Mouse (Mus musculus): Measurements from ENCODE around the gene Snapc3.

DNA sequence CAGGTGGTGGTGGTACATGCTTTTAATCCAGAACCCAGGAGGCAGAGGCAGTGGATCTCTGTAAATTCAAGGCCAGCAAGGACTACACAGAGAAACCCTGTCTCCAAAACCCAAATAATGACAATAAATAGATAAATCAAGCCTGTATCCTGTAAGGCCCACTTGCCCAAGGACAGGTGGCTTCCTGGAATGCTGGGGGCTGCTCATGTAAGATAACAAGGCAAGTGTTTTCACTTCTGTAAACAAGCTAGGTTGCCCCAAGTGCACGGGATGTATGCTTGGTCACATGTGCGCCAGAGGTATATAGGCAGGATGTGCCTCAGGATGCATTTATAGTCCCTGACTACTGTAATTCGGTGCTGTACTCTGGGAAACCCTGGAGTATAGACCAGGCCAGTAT lies 5.5 kb upstream of the Snapc3 start:
- TF ChIP-seq POLR2A (IDR thresholded peaks at IDR 0.05; ENCODE audit: borderline replicate concordance, control insufficient read depth, low read depth, low read length) (no peak), CTCF (IDR thresholded peaks at IDR 0.05; ENCODE audit: control insufficient read depth, insufficient read depth, low read length) (no peak)

All from bone marrow, adult 2 months (tissue).